Mouse (Mus musculus) heart, embryonic 13.5 days (tissue): Measurements from ENCODE around the gene Car14. TPM values are rescaled to one million over a fixed set of nuclear protein-coding genes. Genes with fewer than 3 reads are reported as not detected.
"Not testable (repeated sequence)": the region's sequence is repeated elsewhere in the genome, so short reads cannot be mapped to it uniquely, and the experiment has no call there.

Experiments used
- ATAC-seq: fragments of 200-750 bp; cut with Nextera tagmentation; 2 replicates; pipeline ENCODE4 v1.8.0; 2017; ENCODE audit warnings: moderate TSS enrichment; ENCODE audit not compliant: insufficient number of reproducible peaks, low FRiP score, low TSS enrichment; ENCODE audit errors: extremely low read depth
- H3K27ac ChIP-seq: fragments of 300-500 bp; sonication (generic); replicated peaks from 2 replicates; pipeline ENCODE4 v1.5.1; 2015; ENCODE audit warnings: moderate library complexity, mild to moderate bottlenecking, inconsistent platforms
- H3K27me3 ChIP-seq: fragments of 300-500 bp; sonication (generic); replicated peaks from 2 replicates; pipeline ENCODE4 v1.6.1; 2015; ENCODE audit warnings: mild to moderate bottlenecking, inconsistent platforms
- H3K36me3 ChIP-seq: fragments of 300-500 bp; sonication (generic); 2 replicates; pipeline ENCODE4 v1.6.1; 2015; ENCODE audit warnings: mild to moderate bottlenecking, inconsistent platforms
- H3K4me1 ChIP-seq: fragments of 300-500 bp; sonication (generic); 2 replicates; pipeline ENCODE4 v1.6.1; 2015; ENCODE audit warnings: inconsistent platforms
- H3K4me2 ChIP-seq: fragments of 300-500 bp; sonication (generic); 2 replicates; pipeline ENCODE4 v1.6.1; 2015; ENCODE audit warnings: inconsistent platforms, mild to moderate bottlenecking, moderate library complexity
- H3K4me3 ChIP-seq: fragments of 300-500 bp; sonication (generic); 2 replicates; pipeline ENCODE4 v1.5.1; 2015; ENCODE audit warnings: moderate library complexity, mild to moderate bottlenecking, inconsistent platforms
- H3K9ac ChIP-seq: fragments of 300-500 bp; sonication (generic); 2 replicates; pipeline ENCODE4 v1.6.1; 2015; ENCODE audit warnings: inconsistent platforms, mild to moderate bottlenecking, moderate library complexity
- H3K9me3 ChIP-seq: fragments of 300-500 bp; sonication (generic); 2 replicates; pipeline ENCODE4 v1.6.1; 2016; ENCODE audit warnings: inconsistent platforms
- WGBS: fragments of 180-500 bp; shearing (Covaris S2); methylation state at CpG from one replicate; pipeline ENCODE4 v1.1.7; 2015; ENCODE audit warnings: mixed read lengths; 5-methylcytosine and 5-hydroxymethylcytosine counted together
- polyA plus RNA-seq: library from polyadenylated mRNA; unstranded; fragments of >200 nt; fragmentation: Nextera tagmentation; extraction: Ambion mirVana; gene quantifications from 2 replicates; pipeline ENCODE4 v1.2.1, GENCODE M21; 2015

Car14 gene
- polyA plus RNA-seq, 1 experiment from 2014 or later = 26.1 TPM

DNA sequence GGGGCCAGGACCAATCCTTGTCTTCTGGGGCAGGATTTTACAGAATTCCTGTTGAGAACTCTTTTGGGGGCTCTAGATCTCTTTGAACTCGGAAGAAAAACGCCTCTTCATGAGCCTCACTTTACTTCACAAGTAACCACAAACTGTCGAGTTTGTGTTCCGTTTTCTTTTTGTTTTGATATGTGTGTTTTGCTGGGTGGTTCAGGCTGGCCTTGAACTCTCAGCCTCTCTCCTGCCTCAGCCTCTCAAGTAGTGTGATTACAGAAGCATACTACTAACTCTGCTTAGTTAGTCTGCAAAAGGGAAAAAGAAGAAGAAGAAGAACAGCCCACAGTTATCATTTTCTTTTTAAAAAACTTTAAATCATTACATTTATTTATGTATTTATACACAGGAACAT, 19.7 kb upstream of the Car14 start:
- Histone ChIP-seq H3K9ac (no peak overlapping the region), H3K4me3 (no peak overlapping the region), H3K4me2 (no peak overlapping the region), H3K9me3 (no peaks in the 10 kb centered on the region), H3K36me3 (no peaks in the 10 kb centered on the region), H3K27ac (no peak overlapping the region), H3K4me1 (peaks cover 16% of the 10 kb centered on the region), H3K27me3 (no peaks in the 10 kb centered on the region)
- ATAC-seq = no peak
- WGBS = 57% methylated on average over 4 of the region's 4 CpGs

DNA sequence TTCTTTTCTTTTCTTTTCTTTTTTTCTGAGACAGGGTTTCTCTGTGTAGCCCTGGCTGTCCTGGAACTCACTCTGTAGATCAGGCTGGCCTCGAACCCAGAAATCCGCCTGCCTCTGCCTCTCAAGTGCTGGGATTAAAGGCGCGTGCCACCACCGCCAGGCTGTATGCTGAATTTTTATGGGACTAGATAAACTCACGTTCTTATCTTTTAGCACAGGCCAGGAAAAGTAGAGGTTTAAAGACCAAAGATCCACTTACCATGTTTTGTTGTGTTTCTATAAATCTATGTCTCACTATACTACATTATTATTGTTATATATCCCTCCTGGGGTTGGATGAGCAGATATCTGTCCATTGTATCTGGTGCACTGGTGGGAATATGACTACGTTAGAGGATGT, 18.9 kb upstream of the Car14 start:
- peaks cover 14% of the 10 kb centered on the region for H3K4me1 ChIP-seq
- ATAC-seq = not testable (repeated sequence)
- WGBS = 80% methylated on average over 7 of the region's 7 CpGs

DNA sequence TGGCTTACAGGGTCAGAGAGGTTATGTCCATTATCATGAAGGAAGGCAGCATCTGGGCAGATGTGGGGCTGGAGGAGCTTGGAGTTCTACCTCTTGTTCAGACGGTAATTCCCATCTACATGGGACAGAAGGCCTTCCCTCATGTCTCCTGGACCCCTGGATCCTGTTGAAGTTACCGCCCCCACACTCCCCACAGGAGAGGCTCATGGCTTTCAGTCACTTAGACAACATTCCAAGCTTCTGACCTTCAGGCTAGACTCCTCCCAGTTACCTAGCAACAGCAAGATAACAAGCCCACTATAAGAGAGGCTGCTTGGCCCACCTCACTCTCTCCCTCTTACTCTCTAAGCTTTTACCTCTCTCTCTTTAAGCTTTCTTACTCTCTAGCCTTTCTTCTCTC, 16.0 kb upstream of the Car14 start:
- not testable (repeated sequence) for H3K27me3 ChIP-seq, H3K36me3 ChIP-seq, H3K27ac ChIP-seq, H3K4me2 ChIP-seq, H3K4me3 ChIP-seq, H3K9ac ChIP-seq, H3K9me3 ChIP-seq, H3K4me1 ChIP-seq, ATAC-seq
- WGBS = 51% methylated on average over 2 of the region's 2 CpGs

More for the DNA sequence above, 18.9 kb upstream of the Car14 start:
- H3K4me3 ChIP-seq, H3K36me3 ChIP-seq, H3K9me3 ChIP-seq, H3K4me2 ChIP-seq, H3K27ac ChIP-seq, H3K9ac ChIP-seq, H3K27me3 ChIP-seq: not testable (repeated sequence)

DNA sequence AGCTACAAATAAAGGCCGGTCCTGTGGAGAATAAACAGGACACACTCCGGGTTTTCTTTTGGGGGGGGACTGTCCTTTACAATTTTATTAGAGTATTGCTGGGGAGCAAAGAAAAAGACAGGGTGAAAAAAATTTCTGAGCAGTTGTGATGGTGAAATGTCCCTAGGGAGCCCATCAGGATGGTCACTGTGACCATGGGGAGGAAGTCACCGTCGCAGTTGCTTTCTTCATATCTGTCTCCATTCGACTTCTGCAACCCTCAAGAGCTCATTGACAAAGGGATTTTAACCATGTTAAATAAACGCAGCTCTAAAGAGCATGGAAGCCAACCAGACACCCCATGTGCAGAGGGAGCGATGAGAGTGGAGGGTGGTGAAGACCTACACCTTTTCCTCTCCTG, 12.3 kb upstream of the Car14 start:
- H3K27me3 ChIP-seq = no peaks in the 10 kb centered on the region
- WGBS = 61% methylated on average over 7 of the region's 7 CpGs

DNA sequence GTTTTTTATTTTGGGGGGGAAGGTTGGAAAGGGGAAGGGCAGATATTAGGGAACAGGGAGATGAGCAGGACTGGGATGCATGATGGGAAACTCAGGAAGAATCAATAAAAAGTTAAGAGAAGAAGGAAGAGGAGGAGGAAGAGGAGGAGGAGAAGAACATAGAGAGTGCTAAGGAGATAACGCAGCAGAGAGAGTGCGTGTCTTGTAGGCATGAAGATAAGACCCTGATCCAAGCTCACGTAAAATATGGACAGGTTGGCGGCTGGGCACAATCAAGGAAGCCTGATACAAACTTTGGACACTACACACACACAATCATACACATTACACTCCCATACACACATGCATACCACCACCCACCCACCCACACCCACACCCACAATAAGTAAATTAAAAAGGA, 10.2 kb upstream of the Car14 start:
- ATAC-seq = no peak
- Histone ChIP-seq H3K4me1 (no peaks in the 10 kb centered on the region), H3K27me3 (no peaks in the 10 kb centered on the region), H3K4me3 (no peak overlapping the region), H3K36me3 (no peaks in the 10 kb centered on the region), H3K9me3 (no peaks in the 10 kb centered on the region), H3K9ac (no peak overlapping the region), H3K27ac (no peak overlapping the region), H3K4me2 (no peak overlapping the region)
- 62% methylated on average over 4 of the region's 4 CpGs for WGBS

More for the DNA sequence above, 12.3 kb upstream of the Car14 start:
- H3K36me3 ChIP-seq = no peaks in the 10 kb centered on the region
- H3K27ac ChIP-seq = no peak overlapping the region
- no peak overlapping the region for H3K4me2 ChIP-seq
- H3K4me3 ChIP-seq = no peak overlapping the region
- H3K4me1 ChIP-seq = 0 out of 2 replicates have a peak, but pooled peaks cover 9% of the 10 kb centered on the region
- no peak for ATAC-seq
- no peaks in the 10 kb centered on the region for H3K9me3 ChIP-seq
- H3K9ac ChIP-seq = no peak overlapping the region

DNA sequence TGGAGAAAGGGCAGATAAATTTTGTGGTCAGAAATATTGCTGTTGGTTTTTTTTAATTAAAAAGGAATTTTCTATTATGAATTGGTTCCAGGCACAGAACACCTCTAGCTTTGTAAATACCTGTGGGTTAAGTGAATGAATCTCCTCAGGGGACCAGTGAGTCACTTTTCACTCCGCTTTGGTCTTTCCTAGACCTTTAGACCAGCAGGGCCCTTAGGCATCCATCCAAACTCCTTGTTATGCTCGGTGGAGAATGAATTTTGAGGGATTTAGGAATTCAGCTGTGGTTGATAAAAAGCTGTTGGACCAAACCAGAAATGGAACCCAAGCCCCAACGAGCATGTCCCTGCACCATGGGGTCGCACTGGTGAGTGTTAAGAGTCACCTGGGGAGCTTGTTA, 3.1 kb upstream of the Car14 start:
- peaks cover 12% of the 10 kb centered on the region for H3K27me3 ChIP-seq
- no peak overlapping the region for H3K4me3 ChIP-seq
- peaks cover 45% of the 10 kb centered on the region for H3K4me1 ChIP-seq
- no peaks in the 10 kb centered on the region for H3K9me3 ChIP-seq
- H3K27ac ChIP-seq = no peak overlapping the region
- no peak overlapping the region for H3K4me2 ChIP-seq
- H3K36me3 ChIP-seq = no peaks in the 10 kb centered on the region
- 50% methylated on average over 4 of the region's 4 CpGs for WGBS
- ATAC-seq = no peak
- H3K9ac ChIP-seq = no peak overlapping the region

DNA sequence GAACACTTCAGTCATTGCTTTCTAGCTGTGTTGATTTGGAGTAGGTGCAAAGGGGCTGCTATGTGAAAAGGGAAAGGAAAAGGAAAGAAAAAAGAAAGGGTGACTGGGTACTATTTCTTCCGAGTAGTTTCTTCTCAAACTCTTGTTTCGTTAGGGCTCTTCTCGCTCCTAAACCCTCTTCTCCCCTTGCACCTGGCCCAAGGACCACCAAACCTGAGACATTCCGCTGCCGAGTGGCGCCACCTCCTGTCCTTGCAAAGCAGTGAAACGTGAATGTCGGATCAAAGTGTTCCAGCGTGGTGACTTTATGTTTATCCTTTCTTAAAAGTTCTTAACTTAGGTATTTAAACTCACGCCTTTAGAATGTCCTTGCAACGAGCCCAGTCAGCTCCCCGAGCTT, 2.4 kb upstream of the Car14 start:
- Histone ChIP-seq H3K9me3 (no peaks in the 10 kb centered on the region), H3K27me3 (peaks cover 12% of the 10 kb centered on the region), H3K4me3 (peak overlapping the region; percentile 51), H3K4me1 (peaks cover 53% of the 10 kb centered on the region), H3K36me3 (no peaks in the 10 kb centered on the region), H3K9ac (peak overlapping the region; percentile 66), H3K4me2 (peak overlapping the region; percentile 80), H3K27ac (no peak overlapping the region)
- ATAC-seq = no peak
- WGBS = under 1% methylated on average over 12 of the region's 12 CpGs

DNA sequence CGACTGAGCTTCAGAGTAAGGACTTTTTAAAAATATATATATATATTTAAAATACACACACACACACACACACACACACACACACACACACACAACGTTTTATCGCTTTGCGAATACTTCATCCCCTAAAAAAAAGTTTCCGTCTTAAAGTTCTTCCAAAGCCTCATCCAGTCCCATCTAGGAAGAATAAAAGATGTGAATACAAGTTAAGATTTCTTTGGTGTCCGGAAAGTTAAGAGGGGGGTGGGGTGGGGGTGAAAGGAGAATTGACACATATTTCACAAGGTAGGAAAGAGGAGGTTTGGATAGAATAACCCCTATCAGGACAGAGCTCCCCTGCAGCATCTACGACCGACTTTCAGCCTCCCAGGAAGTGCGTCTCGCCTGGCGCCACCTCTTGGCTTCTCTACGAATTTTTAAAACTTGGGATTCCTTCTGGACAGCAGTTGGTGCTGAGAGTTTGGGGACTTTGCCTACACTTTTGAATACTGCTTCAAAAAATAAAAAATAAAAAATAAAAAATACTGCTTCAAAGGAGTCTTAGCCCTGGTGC, 1.5 kb upstream of the Car14 start:
- no peak for ATAC-seq
- H3K27me3 ChIP-seq = peaks cover 12% of the 10 kb centered on the region
- peak overlapping the region; percentile 80 for H3K4me2 ChIP-seq
- H3K9me3 ChIP-seq = no peaks in the 10 kb centered on the region
- under 1% methylated on average over 12 of the region's 12 CpGs for WGBS
- no peaks in the 10 kb centered on the region for H3K36me3 ChIP-seq
- H3K9ac ChIP-seq = peak overlapping the region; percentile 80
- H3K27ac ChIP-seq = 0 out of 2 replicates have a peak overlapping the region, but pooled peaks have one; percentile 84
- peak overlapping the region; percentile 51 for H3K4me3 ChIP-seq
- peaks cover 58% of the 10 kb centered on the region for H3K4me1 ChIP-seq

DNA sequence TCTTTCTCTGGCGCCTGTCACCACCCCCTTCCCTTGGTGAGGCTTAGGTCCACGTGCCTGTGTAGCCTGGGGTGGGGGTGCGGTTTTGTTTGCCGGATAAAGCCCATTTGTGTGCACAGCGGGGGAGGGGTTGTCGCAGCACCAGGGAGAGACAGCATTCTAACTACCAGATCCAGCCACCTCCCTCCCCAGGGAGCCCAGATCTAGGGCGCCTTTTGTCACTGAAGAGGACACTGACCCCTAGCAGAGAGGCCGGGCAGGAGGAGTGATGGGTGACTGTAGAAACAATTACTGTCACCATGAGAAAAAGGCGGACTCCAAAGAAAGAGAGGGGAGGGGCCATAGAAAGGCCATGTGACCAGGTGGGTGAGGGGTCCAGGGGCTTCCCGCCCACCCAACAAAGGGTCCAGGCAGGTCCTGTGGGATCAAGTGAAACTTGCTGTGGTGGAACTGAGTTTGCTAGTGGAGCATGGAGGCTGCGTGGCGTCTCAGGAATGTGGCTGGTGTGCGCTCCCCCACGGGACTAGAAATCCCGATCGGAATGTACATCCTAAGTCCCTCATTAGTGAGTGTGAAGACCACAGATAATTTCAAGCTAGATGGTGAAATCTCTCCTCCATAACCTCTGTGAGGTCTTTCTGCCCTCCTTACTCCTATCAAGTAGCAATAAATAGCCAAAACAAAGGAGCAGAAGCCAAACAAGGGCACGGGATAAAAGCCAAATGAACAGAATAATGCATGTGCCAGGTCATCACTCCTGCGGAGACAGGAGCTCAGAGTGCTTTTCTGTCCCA, 852 bp upstream of the Car14 start:
- peak overlapping the region; percentile 80 for H3K9ac ChIP-seq
- no peaks in the 10 kb centered on the region for H3K36me3 ChIP-seq
- H3K27ac ChIP-seq = peak overlapping the region; percentile 84
- peaks cover 12% of the 10 kb centered on the region for H3K27me3 ChIP-seq
- no peak for ATAC-seq
- peak overlapping the region; percentile 51 for H3K4me3 ChIP-seq
- peak overlapping the region; percentile 80 for H3K4me2 ChIP-seq
- H3K9me3 ChIP-seq = no peaks in the 10 kb centered on the region
- H3K4me1 ChIP-seq = peaks cover 58% of the 10 kb centered on the region
- under 1% methylated on average over 18 of the region's 18 CpGs for WGBS

DNA sequence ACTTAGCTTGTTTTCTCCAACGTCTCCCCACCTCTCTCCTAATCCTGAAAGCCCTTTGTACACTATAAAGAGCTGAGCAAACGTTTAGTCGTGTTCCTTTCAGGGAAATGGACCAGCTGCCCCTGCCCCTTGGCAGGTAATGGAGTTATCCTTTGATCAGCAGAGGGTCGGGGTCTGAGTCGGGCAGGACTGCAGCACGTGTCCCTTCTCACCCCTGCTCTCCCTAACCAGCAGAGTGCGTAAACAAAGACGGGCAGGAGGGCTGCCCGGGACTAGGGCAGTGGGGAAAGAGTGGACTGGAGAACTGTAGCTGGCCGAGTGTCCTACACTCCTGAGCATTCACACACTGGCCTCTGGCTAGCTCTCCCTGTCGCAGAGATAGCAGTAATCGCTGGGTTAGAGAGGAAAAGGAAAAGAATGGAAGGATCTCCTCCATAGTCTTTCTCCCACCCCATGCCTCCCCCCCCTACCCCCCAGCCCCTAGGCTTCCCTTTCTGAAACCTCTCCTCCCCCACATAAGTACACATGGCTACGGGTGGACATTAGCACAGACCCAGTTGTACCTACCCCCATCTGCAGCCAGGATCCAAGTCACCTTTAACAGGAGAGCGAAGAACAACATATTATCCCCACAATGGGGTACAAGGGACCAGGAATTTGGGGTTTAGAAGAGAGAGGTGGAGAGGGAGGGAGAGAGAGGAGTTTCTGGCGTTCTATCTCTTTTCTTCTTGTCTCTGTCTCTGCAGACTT, 563 bp downstream of the Car14 start:
- no peaks in the 10 kb centered on the region for H3K9me3 ChIP-seq
- peak overlapping the region; percentile 80 for H3K9ac ChIP-seq
- H3K36me3 ChIP-seq = no peaks in the 10 kb centered on the region; the same call in 1 of the 2 replicates
- ATAC-seq = no peak
- peak overlapping the region; percentile 80 for H3K4me2 ChIP-seq
- peak overlapping the region; percentile 84 for H3K27ac ChIP-seq
- peak overlapping the region; percentile 51 for H3K4me3 ChIP-seq
- H3K27me3 ChIP-seq = peaks cover 12% of the 10 kb centered on the region
- 5% methylated on average over 15 of the region's 15 CpGs for WGBS
- peaks cover 58% of the 10 kb centered on the region for H3K4me1 ChIP-seq

DNA sequence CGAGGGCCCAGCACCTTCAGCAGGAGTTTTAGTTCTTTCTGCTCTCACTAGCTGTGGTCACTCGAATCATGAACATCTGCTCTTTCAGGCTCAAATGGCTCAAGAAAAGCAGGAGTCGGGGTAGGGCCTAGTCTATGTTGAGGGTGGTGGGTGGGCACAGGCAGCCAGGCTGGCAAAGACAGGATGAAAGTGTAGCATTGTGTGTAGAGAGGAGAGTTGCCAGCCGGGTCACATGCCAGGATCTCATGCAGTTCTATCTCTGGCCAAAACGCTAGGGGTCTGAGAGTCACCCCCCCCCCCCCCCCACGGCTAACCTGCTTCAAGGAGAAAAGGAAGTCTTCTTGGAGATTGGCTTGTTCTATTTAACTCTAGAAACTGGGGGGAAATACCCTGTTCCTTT, 1.8 kb downstream of the Car14 start:
- Histone ChIP-seq H3K9ac (peak overlapping the region; percentile 80), H3K27me3 (peaks cover 7% of the 10 kb centered on the region), H3K36me3 (peaks cover 12% of the 10 kb centered on the region), H3K4me3 (peak overlapping the region; percentile 51), H3K9me3 (no peaks in the 10 kb centered on the region), H3K4me1 (peaks cover 58% of the 10 kb centered on the region), H3K27ac (peak overlapping the region; percentile 76), H3K4me2 (peak overlapping the region; percentile 80)
- no peak for ATAC-seq
- WGBS = 28% methylated on average over 6 of the region's 6 CpGs
